Mouse (Mus musculus) retina, adult 2 months (tissue): Measurements from ENCODE around the gene Mgarp.
"Not testable (repeated sequence)": the region's sequence is repeated elsewhere in the genome, so short reads cannot be mapped to it uniquely, and the experiment has no call there.

Experiments
- DNase-seq: peaks from one replicate; pipeline ENCODE4 v3.0.0-alpha.2; 2012; ENCODE audit warnings: low read depth, low spot score

The Mgarp gene

DNA sequence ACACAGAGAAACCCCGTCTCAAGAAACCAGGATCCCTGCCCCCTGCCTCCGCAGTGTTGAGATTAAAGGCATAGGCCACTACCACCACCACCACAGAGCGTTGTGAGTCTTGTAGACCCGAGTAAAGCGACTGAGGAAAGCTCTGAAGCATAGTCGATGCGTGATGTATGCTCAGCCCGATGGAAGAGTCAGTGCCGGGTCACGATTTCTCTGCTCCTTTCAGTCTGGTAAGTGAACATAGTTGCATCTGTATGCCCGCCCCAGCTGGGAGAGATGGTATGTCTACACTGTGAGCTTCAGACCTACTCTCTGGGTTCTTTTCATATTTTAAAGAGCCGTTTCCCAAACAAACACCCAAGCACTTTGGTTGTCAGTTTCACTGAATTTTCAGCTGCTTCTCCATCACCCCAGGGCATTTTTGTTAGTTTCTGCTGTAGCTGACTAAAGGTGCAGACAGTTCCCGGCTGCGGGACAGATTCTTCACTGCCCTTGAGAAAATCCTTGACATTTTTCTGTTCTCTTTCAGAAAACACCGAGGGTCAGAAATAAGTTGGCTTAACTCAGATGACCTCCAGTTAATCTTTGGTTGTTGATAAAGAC, 1.3 kb upstream of the Mgarp start:
- no peak for DNase-seq

DNA sequence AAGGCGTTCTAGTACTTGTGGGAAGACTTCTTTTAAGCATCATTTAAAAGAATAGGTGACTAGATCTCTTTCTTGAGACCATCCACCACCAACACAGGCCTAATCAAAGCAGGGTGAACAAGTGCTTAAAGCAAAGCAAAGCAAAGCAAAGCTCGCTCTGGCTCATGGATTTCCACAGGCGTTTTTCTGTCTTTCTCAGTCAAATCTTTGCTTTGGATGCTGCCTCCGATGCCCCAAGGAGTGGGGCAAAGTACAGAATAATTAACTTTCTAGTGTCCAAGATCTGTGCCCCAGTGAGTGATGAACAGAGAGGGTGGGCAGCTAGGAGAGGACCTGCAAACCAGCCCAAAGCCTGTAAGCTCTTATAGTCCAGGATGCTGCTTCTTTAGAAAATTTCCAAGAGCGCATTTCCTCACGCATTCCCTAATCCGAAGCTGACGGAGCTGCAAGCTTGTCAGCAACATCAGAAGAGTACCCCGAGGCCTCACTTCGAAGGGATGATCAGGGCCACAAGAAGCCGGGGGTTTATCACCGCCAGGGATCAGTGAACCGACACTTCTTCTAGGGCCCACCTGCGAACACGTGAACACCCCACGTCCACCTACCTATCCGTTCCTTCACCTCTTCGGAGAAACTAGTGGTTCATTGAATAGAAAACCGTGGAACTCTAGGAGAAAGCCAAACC, 935 bp downstream of the Mgarp start:
- no peak for DNase-seq

DNA sequence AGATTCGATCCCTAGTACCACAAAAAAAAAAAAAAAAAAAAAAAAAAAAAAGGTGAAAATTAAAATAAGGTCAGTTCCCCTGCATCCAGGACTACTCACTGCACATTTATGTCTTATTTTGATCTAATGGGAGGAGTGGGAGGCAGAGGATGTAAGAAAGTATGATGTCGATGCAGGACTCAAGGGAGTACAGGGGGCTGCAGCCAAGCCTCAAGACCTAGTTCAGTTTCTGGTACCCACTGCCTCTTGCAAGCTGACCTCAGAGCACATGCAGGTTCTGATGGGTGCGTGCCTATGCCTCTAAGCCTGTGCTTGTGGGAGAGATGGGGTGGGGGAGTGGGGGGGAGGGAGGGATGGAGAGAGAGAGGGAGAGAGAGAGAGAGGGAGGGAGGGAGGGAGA, 1.7 kb downstream of the Mgarp start:
- DNase-seq: no peak

DNA sequence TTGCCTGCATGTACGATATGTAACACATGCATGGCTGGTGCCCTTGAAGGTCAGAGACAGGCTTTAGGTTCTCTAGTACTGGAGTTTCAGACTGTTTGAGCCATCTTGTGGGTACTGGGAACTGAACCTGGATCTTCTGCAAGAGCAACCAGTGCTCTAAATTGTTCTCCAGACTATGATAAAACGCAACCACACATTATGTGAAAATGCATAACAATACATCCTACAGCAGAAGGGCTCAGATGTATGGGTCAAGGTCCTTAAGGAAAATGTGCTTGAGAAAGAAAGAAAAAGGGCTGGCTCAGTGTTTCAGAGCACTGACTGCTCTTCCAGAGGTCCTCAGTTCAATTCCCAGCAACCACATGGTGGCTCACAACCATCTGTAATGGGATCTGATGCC, 2.9 kb downstream of the Mgarp start:
- DNase-seq: no peak

DNA sequence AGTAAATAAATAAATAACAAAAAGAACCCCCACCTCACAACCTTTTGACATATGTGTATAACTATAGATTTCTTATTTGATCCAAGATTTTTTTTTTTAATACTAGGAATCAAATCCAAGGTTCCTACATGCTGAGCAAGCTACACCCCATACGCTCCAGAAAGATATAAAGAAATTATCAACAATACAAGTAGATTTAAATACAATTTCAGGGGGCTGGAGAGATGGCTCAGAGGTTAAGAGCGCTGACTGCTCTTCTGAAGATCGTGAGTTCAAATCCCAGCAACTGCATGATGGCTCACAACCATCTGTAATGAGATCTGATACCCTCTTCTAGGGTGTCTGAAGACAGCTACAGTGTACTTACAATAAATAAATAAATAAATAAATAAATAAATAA, 3.5 kb downstream of the Mgarp start:
- DNase-seq: not testable (repeated sequence)

DNA sequence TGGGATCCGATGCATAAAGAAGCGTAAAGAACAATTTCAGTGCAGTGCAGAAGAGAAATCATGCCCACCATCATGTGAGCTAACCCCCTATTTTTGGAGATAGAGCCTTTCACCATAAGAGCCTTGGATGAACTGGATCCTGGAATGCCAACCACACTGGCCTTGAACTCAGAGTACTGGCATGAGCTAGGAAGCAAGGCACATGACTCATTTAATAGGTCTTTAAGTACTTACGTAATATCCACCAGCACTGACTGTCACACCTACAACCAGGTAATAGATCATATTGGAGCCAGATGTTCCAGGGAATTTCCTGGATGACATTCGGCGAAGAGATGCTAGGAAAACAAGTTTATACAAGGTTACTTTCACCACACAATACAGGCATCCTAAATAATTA, 4.9 kb downstream of the Mgarp start:
- no peak for DNase-seq

DNA sequence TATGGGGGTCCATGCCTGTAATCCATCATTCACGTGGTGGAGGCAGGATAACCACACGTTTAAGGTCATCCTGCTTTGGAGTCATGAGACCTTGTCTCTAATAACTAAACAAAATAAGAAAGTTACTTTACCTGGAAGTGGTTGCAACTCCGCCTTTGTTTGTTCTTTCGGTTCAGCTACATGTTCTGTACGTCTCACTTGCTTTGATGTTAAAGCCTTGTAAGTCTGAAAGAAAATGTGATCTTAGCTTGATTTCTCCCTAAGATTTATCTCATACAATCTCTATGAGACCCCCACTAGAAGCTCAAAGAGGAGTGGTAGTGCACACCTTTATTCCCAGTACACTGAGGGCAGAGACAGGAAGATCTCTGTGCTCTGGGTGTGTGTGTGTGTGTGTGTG, 5.4 kb downstream of the Mgarp start:
- DNase-seq: no peak

DNA sequence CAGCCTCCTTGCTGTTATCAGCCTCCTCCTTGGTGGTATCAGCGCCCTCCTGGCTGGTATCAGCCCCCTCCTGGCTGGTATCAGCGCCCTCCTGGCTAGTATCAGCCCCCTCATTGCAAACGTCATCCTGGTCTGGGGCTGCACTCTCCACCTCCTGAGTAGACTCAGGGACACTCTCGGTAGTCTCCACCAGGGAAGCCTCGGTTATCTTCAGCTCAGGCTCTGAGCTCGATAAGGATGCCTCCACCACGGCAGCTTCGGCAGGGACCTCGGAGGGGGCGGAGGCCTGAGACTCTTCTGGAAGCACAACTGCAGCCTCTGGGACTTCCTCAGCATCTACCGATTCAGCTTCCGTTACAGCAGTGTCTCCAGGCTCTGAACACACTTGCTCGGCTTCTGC, 7.6 kb downstream of the Mgarp start:
- DNase-seq: no peak

DNA sequence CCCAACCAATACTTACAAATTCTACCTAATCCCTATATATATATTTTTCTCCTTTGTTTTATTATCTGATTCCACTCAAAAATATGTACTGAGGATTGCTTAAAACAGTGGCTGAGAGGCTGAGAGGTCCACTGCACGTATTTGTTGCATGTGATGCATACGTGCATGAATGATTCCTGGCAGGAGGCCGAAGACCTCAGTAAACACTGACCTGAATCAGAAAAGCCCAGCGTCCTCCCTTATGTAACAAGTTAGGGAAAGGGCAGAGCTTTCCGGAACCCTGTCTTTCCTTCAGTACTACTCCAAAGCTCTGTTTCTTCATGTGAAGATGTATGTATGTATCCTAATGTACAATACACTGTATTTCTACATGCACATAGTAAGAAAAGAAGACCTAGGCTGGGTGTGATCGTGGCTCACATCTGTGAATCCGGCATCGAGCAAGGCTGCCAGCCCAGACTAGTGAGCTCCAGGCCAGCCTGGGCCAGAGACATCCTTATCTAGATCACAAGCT, 8.6 kb downstream of the Mgarp start:
- DNase-seq: no peak

DNA sequence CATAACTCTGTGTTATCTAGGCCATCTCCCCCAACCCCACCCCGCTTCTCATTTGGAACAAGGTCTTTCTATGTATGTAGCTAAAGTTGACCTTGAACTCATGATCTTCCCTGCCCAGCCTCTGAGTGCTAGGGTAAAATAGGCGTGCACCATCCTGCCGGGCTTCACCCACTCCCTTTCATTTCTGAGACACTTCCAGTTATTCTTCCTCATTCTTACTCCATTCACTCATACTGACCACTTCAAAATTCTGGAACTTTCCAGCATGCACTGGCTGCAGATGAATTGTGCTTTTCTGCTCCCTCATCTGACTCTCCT, 9.4 kb downstream of the Mgarp start:
- no peak for DNase-seq

DNA sequence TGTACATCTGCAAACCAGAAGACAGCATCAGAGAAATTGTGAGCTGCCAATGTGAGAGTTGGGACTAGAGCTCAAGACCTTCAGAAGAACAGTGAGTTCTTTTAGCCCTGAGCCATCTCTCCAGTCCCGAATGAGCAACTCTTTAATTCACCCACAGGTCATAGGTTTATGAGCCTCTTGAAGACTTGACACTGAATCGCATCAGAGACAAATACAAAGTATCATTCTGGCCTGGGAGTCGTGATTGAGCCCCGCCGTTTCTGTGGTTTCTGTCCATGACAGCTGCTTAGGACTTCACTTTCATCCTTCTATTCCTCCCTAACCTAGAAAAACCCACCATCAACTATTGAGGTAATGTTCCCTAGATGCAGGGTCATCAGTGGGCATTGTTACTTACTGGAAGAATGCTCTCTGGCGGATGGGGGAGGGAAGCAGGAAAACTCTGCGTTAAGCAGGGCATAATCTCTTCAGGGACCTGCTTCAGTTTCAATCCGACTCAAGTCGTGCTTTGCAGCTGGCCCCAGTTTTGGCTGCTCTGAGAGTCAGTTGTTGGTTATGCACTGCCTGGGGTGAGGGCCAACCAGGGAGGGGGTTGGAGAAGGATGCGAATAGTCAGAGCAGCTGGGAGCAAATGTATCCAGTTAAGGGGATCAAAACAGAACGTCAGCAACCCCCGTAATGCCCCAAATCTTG, 10.0 kb downstream of the Mgarp start:
- peak; percentile 73 for DNase-seq

DNA sequence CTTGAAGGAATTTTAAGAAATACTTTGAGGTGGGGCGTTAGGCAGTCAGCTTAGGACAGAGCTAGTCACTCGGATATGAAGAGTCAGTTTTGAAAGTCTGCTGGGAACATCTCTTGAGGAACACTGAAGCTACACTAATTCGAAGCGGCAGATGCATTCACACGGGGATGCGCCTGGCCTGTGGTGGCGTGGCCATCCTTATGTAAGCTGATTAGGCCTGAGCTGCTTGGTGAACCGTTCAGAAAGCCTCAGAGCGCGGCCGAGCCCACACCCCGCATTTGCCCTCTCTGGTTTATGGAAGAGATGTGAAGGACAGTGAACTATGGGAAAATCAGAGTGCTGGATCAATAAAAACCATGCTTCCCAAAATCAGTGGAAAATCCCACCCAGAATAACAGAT, 13.1 kb downstream of the Mgarp start:
- DNase-seq: peak; percentile 83

DNA sequence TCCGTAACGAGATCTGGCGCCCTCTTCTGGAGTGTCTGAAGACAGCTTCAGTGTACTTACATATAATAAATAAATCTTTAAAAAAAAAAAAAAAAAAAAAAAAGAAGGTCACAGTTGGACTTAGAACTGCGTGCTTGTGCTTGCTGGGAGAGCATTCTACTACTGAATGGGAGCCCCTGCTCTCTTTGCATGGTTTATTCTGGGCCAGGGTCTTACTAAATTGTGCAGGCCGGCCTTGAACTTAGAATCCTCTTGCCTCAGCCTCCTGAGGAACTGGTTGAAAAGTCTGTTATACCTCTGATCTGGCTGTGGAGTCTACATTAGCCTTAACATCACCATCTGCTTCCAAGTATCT, 15.9 kb downstream of the Mgarp start:
- DNase-seq: no peak

DNA sequence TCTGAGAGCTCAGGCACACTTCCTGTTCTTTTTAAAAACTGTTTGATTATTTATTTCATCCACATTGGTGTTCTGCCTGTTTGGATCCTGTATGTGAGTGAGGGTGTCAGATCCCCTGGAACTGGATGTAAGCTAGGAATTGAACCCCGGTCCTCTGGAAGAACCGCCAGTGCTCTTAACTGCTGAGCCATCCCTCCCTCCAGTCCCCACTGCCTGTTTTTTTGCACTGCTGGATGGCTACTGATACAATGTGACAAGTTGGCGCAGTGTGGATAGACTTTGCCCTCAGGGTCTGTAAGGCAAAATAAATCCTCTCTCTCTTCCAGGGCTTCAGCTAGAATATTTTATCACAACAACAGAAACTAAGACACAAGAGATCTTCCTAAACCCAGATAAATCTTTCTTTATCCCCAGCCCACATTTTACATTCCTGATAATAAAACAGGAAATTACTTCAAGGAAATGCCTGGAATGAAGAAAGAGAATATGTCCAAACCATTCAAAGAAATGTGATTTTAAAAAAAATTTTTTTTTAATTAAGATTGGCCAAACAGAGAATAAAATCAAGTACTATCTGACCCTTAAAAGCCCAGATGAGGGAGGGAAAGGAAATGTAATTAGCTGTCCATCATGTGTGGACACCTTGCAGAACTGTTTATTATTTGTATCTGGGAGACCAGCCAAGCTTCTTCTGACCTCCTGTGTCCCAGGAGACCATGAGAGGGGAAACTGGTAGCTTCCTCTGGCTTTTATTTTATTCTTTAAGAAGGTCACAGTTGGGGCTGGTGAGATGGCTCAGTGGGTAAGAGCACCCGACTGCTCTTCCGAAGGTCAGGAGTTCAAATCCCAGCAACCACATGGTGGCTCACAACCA, 16.5 kb downstream of the Mgarp start:
- DNase-seq: no peak

DNA sequence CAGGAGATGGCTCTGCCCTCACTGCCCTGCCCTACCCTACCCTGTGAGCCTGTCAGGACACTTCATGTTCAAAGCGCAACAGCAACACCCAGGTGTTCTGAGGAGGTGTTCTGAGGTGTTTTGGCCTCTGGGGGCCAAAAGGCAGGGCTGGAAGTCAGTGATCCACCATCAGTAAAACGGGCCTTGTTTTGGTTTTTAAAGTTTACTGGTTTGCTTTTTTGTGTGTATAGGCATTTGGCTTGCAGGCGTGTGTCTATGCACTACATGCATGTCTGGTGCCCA, 17.9 kb downstream of the Mgarp start:
- DNase-seq: no peak

DNA sequence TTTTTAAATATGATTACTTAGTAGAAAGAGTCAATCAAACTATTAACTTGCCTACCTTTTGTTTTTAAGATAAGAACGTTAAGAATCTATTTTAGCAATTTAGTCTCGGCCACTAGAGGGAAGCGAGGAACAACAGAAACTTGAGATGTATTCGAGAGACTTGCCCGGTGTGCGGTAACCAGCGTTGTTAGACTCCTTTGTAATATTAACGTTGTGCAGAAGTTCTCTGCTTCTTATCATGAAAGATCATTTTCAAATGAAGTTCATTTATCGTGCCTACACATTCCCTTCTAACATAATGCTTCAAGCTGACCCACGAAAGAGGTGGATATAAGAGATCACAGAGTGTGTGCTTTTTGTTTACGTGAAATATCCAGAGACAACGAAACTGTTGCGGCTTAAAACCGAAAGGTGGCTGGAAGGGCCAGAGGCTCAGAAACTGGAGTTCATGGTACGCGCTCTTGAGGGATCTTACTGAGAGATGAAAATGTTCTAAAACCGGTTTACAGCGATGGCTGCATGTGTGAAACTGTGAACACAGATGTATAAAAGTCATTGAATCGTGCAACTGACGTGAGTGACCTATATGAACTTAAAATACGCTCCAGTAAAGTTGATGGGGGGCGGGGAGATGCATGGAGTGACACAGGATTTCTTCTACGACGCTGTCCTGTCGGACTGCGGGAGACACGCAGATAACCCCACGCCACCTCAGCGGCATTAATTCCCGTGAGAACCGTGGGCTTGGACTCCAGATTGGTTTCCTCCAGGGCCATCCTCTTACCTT, 18.5 kb downstream of the Mgarp start:
- DNase-seq: no peak

DNA sequence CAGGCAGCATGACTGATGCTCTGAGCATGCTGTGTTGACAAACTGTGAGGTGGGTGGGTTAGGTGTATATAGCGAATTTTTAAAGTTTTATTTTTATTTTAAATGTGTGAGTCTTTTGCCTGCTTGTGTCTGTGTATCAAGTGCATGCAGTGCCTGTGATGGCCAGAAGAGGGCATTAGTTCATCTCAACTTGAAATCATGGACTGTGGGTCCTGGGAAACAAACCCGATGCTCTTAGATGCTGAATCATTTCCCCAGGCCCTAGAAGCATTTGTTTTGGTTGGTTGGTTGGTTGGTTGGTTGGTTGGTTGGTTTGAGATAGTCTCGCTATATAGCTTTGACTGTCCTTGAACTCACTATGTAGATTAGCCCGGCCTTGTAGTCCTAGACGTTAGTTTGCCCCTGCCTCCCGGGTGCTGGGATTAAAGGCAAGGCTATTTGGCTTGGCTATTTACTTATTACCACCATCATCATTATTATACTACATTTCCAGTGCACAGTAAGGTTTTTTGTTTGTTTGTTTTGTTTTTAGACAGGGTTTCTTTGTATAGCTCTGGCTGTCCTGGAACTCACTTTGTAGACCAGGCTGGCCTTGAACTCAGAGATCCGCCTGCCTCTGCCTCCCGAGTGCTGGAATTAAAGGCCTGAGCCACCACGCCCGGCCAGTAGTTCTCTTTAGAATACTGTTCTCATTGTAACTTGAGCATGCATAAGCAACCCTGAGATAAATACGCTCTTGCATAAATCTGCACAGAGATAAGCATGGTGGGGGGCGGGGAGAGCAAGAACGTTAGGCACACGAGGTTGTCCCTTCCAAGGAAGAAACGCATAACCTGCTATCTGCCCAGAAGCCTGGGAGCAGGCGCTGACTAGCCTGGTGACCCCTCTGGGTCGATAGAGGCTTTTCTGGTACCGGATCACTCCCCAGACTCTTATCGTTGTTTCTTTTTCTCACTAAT, 21.0 kb downstream of the Mgarp start:
- no peak for DNase-seq

DNA sequence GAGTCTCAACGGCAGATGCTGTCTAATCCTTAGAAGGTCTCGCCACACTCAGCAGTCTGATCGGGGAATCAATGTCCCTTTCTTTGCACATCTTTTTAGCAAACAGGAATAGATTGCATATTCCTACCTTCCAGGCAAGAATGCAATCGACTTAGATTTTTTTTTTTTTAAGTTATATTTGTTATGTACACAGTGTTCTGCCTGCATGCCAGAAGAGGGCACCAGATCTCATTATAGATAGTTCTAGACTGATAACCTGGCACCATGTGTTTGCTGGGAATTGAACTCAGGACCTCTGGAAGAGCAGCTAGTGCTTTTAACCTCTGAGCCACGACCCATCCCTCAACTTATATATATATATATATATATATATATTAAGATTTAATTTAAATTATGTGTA, 23.0 kb downstream of the Mgarp start:
- no peak for DNase-seq

DNA sequence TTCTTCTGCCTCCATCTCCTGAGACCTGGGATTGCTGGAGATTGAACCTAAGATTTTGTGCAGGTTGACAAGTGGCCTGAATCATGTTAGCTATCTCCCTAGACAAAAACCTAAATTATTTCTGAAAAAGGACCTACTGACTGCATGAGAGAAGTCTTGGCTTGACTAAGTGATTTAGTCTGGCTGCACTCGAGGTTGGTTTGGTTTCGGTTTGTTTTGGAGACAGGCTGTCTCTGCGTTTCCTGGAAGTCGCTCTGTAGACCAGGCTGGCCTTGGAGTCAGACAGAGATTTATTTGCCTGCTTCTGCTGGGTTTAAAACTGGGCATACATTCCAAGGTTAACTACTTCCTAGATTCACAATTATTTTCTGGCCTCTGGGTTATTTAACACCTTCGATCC, 23.7 kb downstream of the Mgarp start:
- DNase-seq: no peak

DNA sequence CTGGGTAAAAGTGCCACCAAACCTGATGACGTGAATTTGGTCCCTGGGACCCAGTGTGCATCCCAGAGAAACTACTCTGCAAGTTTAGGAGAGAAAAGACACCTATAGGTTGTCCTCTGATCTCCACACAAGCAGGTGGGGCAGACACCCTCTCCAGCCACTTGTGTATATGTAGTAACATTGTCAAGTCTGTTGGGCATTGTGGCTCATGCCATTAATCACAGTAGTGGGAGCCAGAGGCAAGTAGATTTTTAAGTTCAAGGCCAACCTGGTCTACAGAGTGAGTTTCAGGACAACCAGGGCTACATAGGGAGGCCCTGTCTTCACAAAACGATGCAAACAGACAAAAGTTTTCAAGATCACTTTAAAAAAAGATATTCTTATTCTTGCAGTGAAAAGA, 24.7 kb downstream of the Mgarp start:
- DNase-seq: no peak

DNA sequence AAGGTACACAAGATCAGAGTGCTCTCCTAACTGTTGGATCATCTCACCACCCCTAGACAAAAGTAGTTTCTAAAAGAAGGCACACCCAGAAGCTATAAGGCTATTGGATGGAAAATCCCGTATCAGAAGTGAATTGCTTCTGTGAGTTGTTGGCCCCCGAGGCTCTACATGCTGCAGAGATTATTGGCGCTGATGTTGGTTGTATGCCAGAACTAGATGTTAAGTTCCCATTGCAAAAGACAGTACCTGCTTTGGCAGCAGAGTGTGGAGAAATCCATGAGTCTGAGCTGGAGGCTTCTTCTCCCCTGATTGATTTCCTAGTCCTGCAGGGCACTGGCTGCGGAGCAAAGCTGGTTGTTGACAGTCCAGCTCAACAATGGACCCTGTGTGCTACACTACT, 28.5 kb downstream of the Mgarp start:
- no peak for DNase-seq
